Mouse (Mus musculus): ENCODE results near the gene Mtfmt.

- TF ChIP-seq CTCF (IDR thresholded peaks at IDR 0.05; ENCODE audit: low read depth, low read length) (no peak), EP300 (IDR thresholded peaks at IDR 0.05; ENCODE audit: insufficient read depth, low read depth, low read length) (no peak)
Observed at GRCm38 (mm10) chr9:65417738-65418137, 17.8 kb upstream of the Mtfmt start.
